Mouse (Mus musculus) liver, embryonic 11.5 days (tissue): ENCODE data around the gene Faf2. TPM values are rescaled to one million over a fixed set of nuclear protein-coding genes. Genes with fewer than 3 reads are reported as not detected.
A peak's percentile ranks its signal among the peaks of the same experiment; 100 is the strongest.

Experiments used
- ATAC-seq: fragments of 200-750 bp; cut with Nextera tagmentation; replicated peaks from 2 replicates; pipeline ENCODE4 v1.8.0; 2017; ENCODE audit warnings: moderate number of reproducible peaks, mild to moderate bottlenecking, moderate TSS enrichment, moderate library complexity; ENCODE audit not compliant: low FRiP score
- DNase-seq: peaks from one replicate; pipeline ENCODE4 v3.0.0-alpha.2; 2017; ENCODE audit warnings: low spot score
- H3K27ac ChIP-seq: fragments of 300-500 bp; sonication (generic); 2 replicates; pipeline ENCODE4 v1.5.1; 2014; ENCODE audit warnings: mild to moderate bottlenecking, low read depth, low read length, control low read depth
- H3K27me3 ChIP-seq: fragments of 300-500 bp; sonication (generic); replicated peaks from 2 replicates; pipeline ENCODE4 v1.6.1; 2014; ENCODE audit warnings: low read length, mixed read lengths; ENCODE audit not compliant: control insufficient read depth, insufficient read depth
- H3K36me3 ChIP-seq: fragments of 300-500 bp; sonication (generic); 2 replicates; pipeline ENCODE4 v1.6.1; 2014; ENCODE audit warnings: mild to moderate bottlenecking, low read length, moderate library complexity, mixed read lengths; ENCODE audit not compliant: control insufficient read depth, insufficient read depth
- H3K4me1 ChIP-seq: fragments of 300-500 bp; sonication (generic); replicated peaks from 2 replicates; pipeline ENCODE4 v1.6.1; 2014; ENCODE audit warnings: low read length, mixed read lengths; ENCODE audit not compliant: control insufficient read depth, insufficient read depth
- H3K4me2 ChIP-seq: fragments of 300-500 bp; sonication (generic); 2 replicates; pipeline ENCODE4 v1.6.1; 2014; ENCODE audit warnings: mild to moderate bottlenecking, control low read depth, moderate library complexity
- H3K4me3 ChIP-seq: fragments of 300-500 bp; sonication (generic); 2 replicates; pipeline ENCODE4 v1.5.1; 2014; ENCODE audit warnings: low read depth, low read length, control low read depth
- H3K9ac ChIP-seq: fragments of 300-500 bp; sonication (generic); 2 replicates; pipeline ENCODE4 v1.6.1; 2014; ENCODE audit warnings: low read depth, low read length, control low read depth
- H3K9me3 ChIP-seq: fragments of 300-500 bp; sonication (generic); 2 replicates; pipeline ENCODE4 v1.6.1; 2016; ENCODE audit warnings: low read length, inconsistent platforms, mixed read lengths; ENCODE audit not compliant: control insufficient read depth
- WGBS: fragments of 180-500 bp; shearing (Covaris S2); extraction: QIAGEN DNeasy Blood & Tissue Kit; methylation state at CpG from one replicate; pipeline ENCODE4 v1.1.7; 2014; 5-methylcytosine and 5-hydroxymethylcytosine counted together
- polyA plus RNA-seq: library from polyadenylated mRNA; unstranded; fragments of >200 nt; fragmentation: Nextera tagmentation; extraction: Ambion mirVana; gene quantifications from 2 replicates; pipeline ENCODE4 v1.2.1, GENCODE M21; 2014

Faf2 gene
- 52.7 and 55.2 TPM in 2 replicates for polyA plus RNA-seq

GRCm38 (mm10) chr13:54621155-54621932, at the start of gene Faf2:
Gene Faf2, plus strand, starts transcription at chr13:54621784.
- no peaks in the 10 kb centered on the region for H3K9me3 ChIP-seq
- ATAC-seq (peak; percentile 97), DNase-seq (peak; percentile 99)
- no peaks in the 10 kb centered on the region for H3K36me3 ChIP-seq
- peaks cover 11% of the 10 kb centered on the region for H3K4me1 ChIP-seq
- no peaks in the 10 kb centered on the region for H3K27me3 ChIP-seq
- peak within 1 kb of the TSS; percentile 94 for H3K4me3 ChIP-seq
- H3K4me2 ChIP-seq: peak within 1 kb of the TSS; percentile 91
- 11% methylated on average over 44 of the region's 44 CpGs for WGBS
- peak within 1 kb of the TSS; percentile 96 for H3K9ac ChIP-seq
- H3K27ac ChIP-seq: peak within 1 kb of the TSS; percentile 70

GRCm38 (mm10) chr13:54572621-54573020, 49.0 kb upstream of the Faf2 start:
- no peak overlapping the region for H3K4me2 ChIP-seq
- H3K27ac ChIP-seq: no peak overlapping the region
- H3K9ac ChIP-seq: no peak overlapping the region
- WGBS: 77% methylated on average over 4 of the region's 4 CpGs
- 0 out of 2 replicates have a peak, but pooled peaks cover under 1% of the 10 kb centered on the region for H3K36me3 ChIP-seq
- peaks cover 5% of the 10 kb centered on the region; the same call in 1 of the 2 replicates for H3K4me1 ChIP-seq
- H3K9me3 ChIP-seq: no peaks in the 10 kb centered on the region
- ATAC-seq (no peak), DNase-seq (no peak)
- H3K4me3 ChIP-seq: no peak overlapping the region
- no peaks in the 10 kb centered on the region for H3K27me3 ChIP-seq

DNA sequence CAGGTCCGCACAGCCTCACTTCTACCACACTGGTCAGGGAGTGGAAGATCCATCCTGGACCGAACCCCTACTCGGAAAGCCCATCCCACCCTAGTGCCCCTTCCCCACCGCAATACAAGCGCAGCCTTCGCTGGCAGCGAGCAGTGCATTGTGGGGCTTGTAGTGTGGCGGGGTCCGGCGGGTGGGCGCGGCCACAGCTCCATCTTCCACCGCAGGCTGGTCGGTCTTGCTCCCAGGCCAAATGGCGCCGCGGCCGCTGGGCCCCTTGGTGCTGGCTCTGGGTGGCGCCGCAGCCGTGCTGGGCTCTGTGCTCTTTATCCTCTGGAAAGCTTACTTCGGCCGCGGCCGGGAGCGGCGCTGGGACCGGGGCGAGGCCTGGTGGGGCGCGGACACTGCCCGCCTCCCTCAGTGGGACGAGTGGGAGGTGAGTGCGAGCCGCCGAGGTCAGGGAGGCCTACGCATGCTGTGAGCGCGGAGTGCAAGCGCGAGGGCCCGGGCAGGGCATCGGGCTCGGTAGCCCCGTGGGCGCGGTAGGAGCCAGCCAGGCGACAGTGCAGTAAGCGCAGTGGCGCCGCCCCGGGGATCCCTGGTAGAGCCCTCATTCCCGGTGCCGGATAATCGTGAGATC, 46.6 kb upstream of the Faf2 start, which contains the start of gene Arl10:
Gene Arl10 (plus strand): TSS at position 162 of the 628 bp plus-strand sequence.
- ATAC-seq (peak; percentile 82), DNase-seq (peak; percentile 84)
- H3K4me2 ChIP-seq: peak within 1 kb of the TSS; percentile 88
- H3K27me3 ChIP-seq: no peaks in the 10 kb centered on the region
- peaks cover 5% of the 10 kb centered on the region; the same call in 1 of the 2 replicates for H3K36me3 ChIP-seq
- peak within 1 kb of the TSS; percentile 80 for H3K9ac ChIP-seq
- H3K27ac ChIP-seq: peak within 1 kb of the TSS; percentile 53; the same call in 1 of the 2 replicates
- no peaks in the 10 kb centered on the region for H3K9me3 ChIP-seq
- peak within 1 kb of the TSS; percentile 79 for H3K4me3 ChIP-seq
- peaks cover 10% of the 10 kb centered on the region for H3K4me1 ChIP-seq
- WGBS: under 1% methylated on average over 55 of the region's 55 CpGs

DNA sequence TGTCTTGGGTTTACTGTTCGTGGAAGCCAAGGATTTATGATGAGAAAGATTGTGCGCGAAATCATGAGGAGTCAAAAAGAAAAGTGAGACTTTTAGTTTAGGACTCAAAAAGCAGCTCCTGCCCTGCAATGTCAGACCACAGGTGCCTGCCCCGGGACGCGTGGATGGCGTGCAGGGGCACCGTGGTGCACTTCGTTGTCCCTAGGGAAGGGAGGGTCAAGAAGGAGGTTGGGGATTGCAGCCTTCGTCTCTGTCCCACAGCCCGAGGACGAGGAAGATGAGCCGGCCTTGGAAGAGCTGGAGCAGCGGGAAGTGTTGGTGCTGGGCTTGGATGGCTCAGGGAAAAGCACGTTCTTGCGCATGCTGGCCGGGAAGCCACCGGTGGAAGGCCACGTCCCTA, 46.1 kb upstream of the Faf2 start:
- DNase-seq (peak; percentile 49), ATAC-seq (0 out of 2 replicates have a peak, but pooled peaks have one; percentile 15)
- WGBS: 7% methylated on average over 19 of the region's 19 CpGs
- no peaks in the 10 kb centered on the region for H3K27me3 ChIP-seq
- H3K9ac ChIP-seq: peak overlapping the region; percentile 80
- H3K9me3 ChIP-seq: no peaks in the 10 kb centered on the region
- peaks cover 10% of the 10 kb centered on the region for H3K4me1 ChIP-seq
- H3K4me3 ChIP-seq: peak overlapping the region; percentile 79
- no peak overlapping the region for H3K27ac ChIP-seq
- peak overlapping the region; percentile 88 for H3K4me2 ChIP-seq
- H3K36me3 ChIP-seq: peaks cover 5% of the 10 kb centered on the region; the same call in 1 of the 2 replicates

DNA sequence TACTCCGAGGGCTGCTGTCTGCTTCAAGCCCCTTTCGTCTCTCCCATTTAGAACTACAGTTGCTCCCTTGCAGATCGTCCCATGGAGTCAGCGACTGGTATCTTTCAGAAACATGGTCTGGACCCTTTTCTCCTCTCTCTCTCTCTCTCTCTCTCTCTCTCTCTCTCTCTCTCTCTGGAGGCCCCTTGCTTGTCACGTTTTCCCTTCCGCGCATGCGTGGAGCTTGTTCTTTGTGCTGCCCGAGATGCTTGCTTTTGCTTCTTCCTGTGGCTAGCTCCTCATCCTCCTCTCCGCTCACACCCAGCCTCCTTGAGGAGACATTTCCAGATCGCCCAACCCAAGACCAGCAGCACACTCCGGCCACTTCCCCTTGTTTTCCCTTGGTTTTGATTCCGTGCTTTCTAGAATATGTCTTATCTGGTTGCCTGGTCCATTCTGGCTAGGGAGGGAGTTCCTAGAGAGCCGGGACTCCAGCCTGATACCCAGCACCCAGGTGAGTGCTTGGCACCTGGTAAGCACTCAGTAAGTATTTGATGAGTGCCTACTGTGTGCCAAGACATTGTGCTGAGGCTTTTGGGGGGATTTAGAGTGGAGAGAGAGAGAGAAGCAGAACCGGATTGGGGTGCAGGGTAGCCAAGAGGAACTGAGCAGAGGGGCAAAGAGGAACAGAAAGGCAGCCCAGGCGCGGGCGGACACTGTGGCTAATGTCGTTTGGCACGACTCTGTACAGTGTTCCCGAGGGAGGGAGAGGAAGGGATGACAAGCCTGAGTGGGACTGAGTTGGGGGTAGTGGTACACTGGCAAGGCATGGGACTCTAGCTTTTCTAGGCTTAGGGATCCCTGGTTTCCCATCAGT, 43.7 kb upstream of the Faf2 start:
- no peak overlapping the region for H3K27ac ChIP-seq
- DNase-seq (no peak), ATAC-seq (no peak)
- no peaks in the 10 kb centered on the region for H3K9me3 ChIP-seq
- no peak overlapping the region for H3K4me3 ChIP-seq
- no peak overlapping the region for H3K9ac ChIP-seq
- peaks cover 10% of the 10 kb centered on the region for H3K4me1 ChIP-seq
- H3K27me3 ChIP-seq: no peaks in the 10 kb centered on the region
- H3K4me2 ChIP-seq: no peak overlapping the region
- 78% methylated on average over 21 of the region's 21 CpGs for WGBS
- peaks cover 15% of the 10 kb centered on the region for H3K36me3 ChIP-seq

DNA sequence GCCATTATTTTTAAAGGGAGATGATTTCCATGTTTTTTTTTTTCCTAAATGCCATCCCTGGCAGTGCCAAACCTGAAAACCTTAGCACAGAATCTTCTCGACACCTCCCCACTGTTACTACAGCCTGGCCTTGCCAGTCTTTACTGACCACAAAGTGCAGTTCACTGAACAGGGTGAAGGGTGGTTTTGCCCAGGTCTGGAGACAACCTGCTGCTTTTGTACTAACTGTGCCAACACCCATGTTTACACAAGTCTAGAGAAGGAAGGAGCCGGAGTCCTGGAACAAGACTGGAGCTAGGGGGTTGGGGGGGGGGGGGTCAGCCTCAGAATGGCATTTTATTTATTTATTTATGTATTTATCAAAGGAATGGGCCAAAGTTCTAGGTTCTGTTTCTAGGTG, 40.2 kb upstream of the Faf2 start:
- 85% methylated on average over 2 of the region's 2 CpGs for whole genome bisulfite sequencing
- Histone ChIP-seq H3K4me1 (peaks cover 5% of the 10 kb centered on the region), H3K36me3 (peaks cover 46% of the 10 kb centered on the region), H3K4me2 (no peak overlapping the region), H3K27ac (no peak overlapping the region), H3K9ac (no peak overlapping the region), H3K9me3 (no peaks in the 10 kb centered on the region), H3K27me3 (no peaks in the 10 kb centered on the region), H3K4me3 (no peak overlapping the region)
- DNase-seq: no peak
- ATAC-seq: no peak

DNA sequence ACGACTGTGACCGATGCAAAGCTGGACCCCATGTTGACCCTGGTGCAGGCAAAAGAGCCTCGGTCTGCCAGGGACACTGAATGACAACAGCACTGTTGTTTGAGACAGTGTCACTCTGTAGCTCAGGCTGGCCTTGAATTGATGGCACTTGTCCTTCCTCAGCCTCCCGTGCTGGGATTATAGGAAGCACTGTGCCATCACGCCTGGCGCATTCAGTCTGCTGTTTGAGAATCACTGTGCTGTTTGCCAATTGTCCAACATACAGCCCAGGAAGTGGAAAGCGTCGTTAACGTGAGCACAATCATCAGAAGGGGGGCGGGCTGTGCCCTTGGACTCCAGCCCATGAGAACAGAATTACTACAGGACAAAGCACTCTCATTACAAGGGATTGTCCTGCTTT, 39.5 kb upstream of the Faf2 start:
- no peak overlapping the region for H3K4me2 ChIP-seq
- no peak overlapping the region for H3K9ac ChIP-seq
- no peaks in the 10 kb centered on the region for H3K27me3 ChIP-seq
- H3K36me3 ChIP-seq: peaks cover 46% of the 10 kb centered on the region
- no peak for ATAC-seq
- WGBS: 74% methylated on average over 10 of the region's 10 CpGs
- H3K27ac ChIP-seq: no peak overlapping the region
- H3K4me3 ChIP-seq: no peak overlapping the region
- peaks cover 5% of the 10 kb centered on the region for H3K4me1 ChIP-seq
- no peak for DNase-seq
- no peaks in the 10 kb centered on the region for H3K9me3 ChIP-seq

- Histone ChIP-seq H3K27ac (no peak overlapping the region), H3K9ac (no peak overlapping the region), H3K36me3 (peaks cover 47% of the 10 kb centered on the region), H3K4me1 (peaks cover 5% of the 10 kb centered on the region), H3K4me2 (no peak overlapping the region), H3K9me3 (no peaks in the 10 kb centered on the region), H3K4me3 (no peak overlapping the region), H3K27me3 (no peaks in the 10 kb centered on the region)
- 90% methylated on average over 5 of the region's 5 CpGs for WGBS
- DNase-seq (no peak), ATAC-seq (no peak)
Measured at GRCm38 (mm10) chr13:54582860-54583259, 38.7 kb upstream of the Faf2 start.
